Mouse (Mus musculus): ENCODE results near the gene Abi1.
"Not testable (repeated sequence)": the region's sequence is repeated elsewhere in the genome, so short reads cannot be mapped to it uniquely, and the experiment has no call there.

DNA sequence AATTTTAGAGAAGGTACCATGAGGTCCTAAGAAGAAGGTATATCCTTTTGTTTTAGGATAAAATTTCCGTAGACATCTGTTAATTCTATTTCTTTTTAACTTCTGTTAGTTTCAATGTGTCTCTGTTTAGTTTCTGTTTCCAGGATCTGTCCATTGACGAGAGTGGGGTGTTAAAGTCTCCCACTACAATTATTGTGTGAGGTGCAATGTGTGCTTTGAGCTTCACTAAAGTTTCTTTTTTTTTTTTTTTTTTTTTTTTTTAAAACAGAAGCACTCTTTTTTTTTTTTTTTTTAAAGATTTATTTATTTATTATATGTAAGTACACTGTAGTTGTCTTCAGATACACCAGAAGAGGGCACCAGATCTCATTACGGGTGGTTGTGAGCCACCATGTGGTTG is 114.1 kb downstream of the Abi1 start:
- TF ChIP-seq CTCF (IDR thresholded peaks at IDR 0.05; ENCODE audit: control insufficient read depth, insufficient read depth, insufficient read length); USF1 (IDR thresholded peaks at IDR 0.05; ENCODE audit: low read depth); CEBPB (IDR thresholded peaks at IDR 0.05; ENCODE audit: low read depth); MYOD1 (IDR thresholded peaks at IDR 0.05; ENCODE audit: control insufficient read depth, insufficient read length, low read depth); MAX (IDR thresholded peaks at IDR 0.05): not testable (repeated sequence)

Data from C2C12 (cell line).